28 mouse cellular contexts compared by ENCODE assay signal in the genomic region with DNA sequence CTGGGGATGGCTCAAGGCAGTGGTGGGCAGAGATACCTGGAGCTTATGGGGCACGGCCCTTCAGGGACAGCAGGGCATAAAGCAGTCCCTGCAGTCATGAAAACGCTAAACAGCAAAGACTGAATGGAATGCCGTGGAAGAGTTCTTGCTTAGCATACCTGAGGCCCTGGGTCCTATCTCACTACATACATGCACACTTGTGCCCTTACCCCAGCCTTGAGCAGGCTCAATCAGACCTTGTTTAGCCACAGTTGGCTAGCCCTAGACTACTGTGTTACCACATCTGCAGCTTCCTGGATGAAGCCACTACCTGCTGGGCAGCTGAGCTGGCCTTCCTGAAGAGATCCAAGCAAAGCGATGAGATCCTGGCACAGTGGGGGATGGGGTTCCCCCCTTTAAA.
"Had no signal": no experiment of that assay in that cellular context is flagged by ENCODE, and none has a peak within 500 bp of the region (broad histone marks: within the 10 kb centered on the region; RNA-seq: fewer than 3 reads in every experiment).

No protein-coding gene starts in this region.

- H3K27me3 ChIP-seq: embryonic facial prominence, embryonic 12.5 days; embryonic facial prominence, embryonic 13.5 days; embryonic facial prominence, embryonic 15.5 days; forebrain, embryonic 12.5 days; forebrain, embryonic 13.5 days; forebrain, embryonic 15.5 days had no signal

- H3K4me2 ChIP-seq: embryonic facial prominence, embryonic 12.5 days; embryonic facial prominence, embryonic 13.5 days; embryonic facial prominence, embryonic 15.5 days; forebrain, embryonic 12.5 days; forebrain, embryonic 13.5 days; forebrain, embryonic 15.5 days had no signal

- H3K4me3 ChIP-seq: embryonic facial prominence, embryonic 10.5 days; embryonic facial prominence, embryonic 12.5 days; embryonic facial prominence, embryonic 13.5 days; embryonic facial prominence, embryonic 15.5 days; erythroblast, embryonic 14.5 days; forebrain, embryonic 10.5 days; forebrain, embryonic 12.5 days; forebrain, embryonic 13.5 days; forebrain, embryonic 15.5 days; gastrocnemius, adult 2 months; heart, adult 2 months had no signal

- H3K9ac ChIP-seq: embryonic facial prominence, embryonic 12.5 days; embryonic facial prominence, embryonic 13.5 days; embryonic facial prominence, embryonic 15.5 days; forebrain, embryonic 12.5 days; forebrain, embryonic 13.5 days; forebrain, embryonic 15.5 days; forebrain, postnatal 0 days had no signal

- H3K36me3 ChIP-seq: embryonic facial prominence, embryonic 10.5 days; embryonic facial prominence, embryonic 12.5 days; embryonic facial prominence, embryonic 13.5 days; embryonic facial prominence, embryonic 15.5 days; forebrain, embryonic 10.5 days; forebrain, embryonic 12.5 days; forebrain, embryonic 15.5 days had no signal

- ATAC-seq: forebrain, embryonic 13.5 days; forebrain, embryonic 14.5 days; forebrain, embryonic 15.5 days; forebrain, embryonic 16.5 days; forebrain, postnatal 0 days had no signal

- H3K9me3 ChIP-seq: embryonic facial prominence, embryonic 10.5 days; embryonic facial prominence, embryonic 12.5 days; embryonic facial prominence, embryonic 13.5 days; embryonic facial prominence, embryonic 15.5 days; forebrain, embryonic 10.5 days; forebrain, embryonic 12.5 days; forebrain, embryonic 13.5 days; forebrain, embryonic 15.5 days had no signal

- H3K4me1 ChIP-seq: embryonic facial prominence, embryonic 10.5 days; embryonic facial prominence, embryonic 12.5 days; embryonic facial prominence, embryonic 13.5 days; embryonic facial prominence, embryonic 15.5 days; forebrain, embryonic 12.5 days; forebrain, embryonic 13.5 days; forebrain, embryonic 15.5 days had no signal

- H3K27ac ChIP-seq: embryonic facial prominence, embryonic 10.5 days; embryonic facial prominence, embryonic 12.5 days; embryonic facial prominence, embryonic 13.5 days; embryonic facial prominence, embryonic 15.5 days; forebrain, embryonic 10.5 days; forebrain, embryonic 12.5 days; forebrain, embryonic 13.5 days; forebrain, embryonic 15.5 days; gastrocnemius, adult 2 months; heart, adult 2 months had no signal

- DNase-seq: cerebellum, adult 2 months; cerebellum, adult 8-10 months; cerebellum, adult 9-10 months; cerebellum, adult 9-11 months; cerebellum, postnatal 10 days; cerebellum, postnatal 14 days; cerebellum, postnatal 25 days; cerebellum, postnatal 36 days; embryo, embryonic 11 days; forebrain, postnatal 0 days; gastrocnemius, adult 2 months; gastrocnemius, postnatal 10 days; gastrocnemius, postnatal 14 days; gastrocnemius, postnatal 25 days; gastrocnemius, postnatal 36 days; heart, adult 18-20 months; heart, adult 2 months had no signal
